Mouse (Mus musculus) thymus, postnatal 36 days (tissue): ENCODE results near the gene Pnpla5.

Source experiments
- DNase-seq, 2 experiments: peaks; one replicate each; pipeline ENCODE4 v3.0.0; 2022; ENCODE audit warnings: mixed read lengths in 2 of 2

The Pnpla5 gene

GRCm38 (mm10) chr15:84065140-84065539 is 57.8 kb downstream of the Pnpla5 start, which contains the start of gene Efcab6:
Gene Efcab6, minus strand, starts transcription at chr15:84065379.
- DNase-seq = no peak
